Mouse (Mus musculus) cerebellum, adult 11-12 months (tissue): ENCODE measurements around the gene Lysmd3.
"Not testable (repeated sequence)": the region's sequence is repeated elsewhere in the genome, so short reads cannot be mapped to it uniquely, and the experiment has no call there.

Experiments
- DNase-seq: peaks from one replicate; pipeline ENCODE4 v3.0.0; 2022

The Lysmd3 gene

DNA sequence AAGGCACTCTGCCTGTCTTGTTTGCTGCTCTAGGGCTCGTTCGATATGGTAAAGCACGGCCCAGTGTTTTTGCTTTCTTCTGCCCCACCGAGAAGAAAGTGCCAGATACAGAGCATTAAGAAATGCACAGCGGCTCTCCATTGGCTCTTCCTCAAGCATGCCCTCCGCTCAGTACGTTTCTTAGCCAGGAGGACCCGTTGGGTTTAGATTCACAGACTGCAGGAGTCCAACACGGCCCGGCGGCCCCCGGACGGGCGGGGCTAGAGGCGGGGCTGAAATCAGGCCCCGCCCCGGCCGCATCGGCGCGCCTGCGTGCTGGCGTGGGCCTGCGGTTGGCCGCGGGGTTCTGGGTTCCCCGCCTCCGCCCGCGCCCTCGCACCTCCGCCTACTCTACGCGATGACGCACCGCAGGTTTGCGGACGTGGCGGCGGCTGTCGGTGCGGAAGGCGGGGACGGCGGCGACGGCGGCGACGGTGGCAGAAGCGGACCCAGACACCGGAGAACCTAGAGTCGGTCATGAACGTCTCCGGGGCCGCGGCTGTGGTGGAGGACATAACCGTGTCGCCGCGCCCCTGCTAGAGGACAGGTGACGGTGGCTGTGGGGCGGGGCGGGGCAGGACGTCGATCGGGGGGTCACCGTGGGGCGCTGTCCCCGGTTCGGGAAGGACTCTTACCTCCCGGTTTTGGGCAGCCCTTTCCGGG lies at the start of gene Lysmd3:
Lysmd3 (plus strand) TSS at position 313 of the 702 bp plus-strand sequence.
- peak; percentile 95 for DNase-seq

DNA sequence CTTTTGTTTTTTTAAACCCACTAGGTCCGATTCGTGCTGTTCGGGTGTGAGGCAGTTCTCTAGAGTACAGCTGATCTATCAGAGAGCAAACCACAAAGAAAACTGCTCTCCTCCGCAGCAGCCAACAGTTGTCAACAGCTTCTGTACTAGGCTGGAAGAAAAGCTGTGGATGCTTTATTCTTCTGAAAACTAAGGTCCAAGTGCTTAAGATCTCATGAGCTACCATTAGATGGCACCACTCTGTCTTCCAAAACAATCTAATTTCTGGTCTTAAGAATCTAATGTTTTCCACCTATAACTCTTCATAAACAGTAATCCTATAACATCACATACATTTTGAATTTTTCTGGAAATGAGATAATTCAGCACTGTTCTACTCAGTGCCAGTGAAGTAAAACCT lies 47.1 kb upstream of the Lysmd3 start:
- DNase-seq, result no peak

DNA sequence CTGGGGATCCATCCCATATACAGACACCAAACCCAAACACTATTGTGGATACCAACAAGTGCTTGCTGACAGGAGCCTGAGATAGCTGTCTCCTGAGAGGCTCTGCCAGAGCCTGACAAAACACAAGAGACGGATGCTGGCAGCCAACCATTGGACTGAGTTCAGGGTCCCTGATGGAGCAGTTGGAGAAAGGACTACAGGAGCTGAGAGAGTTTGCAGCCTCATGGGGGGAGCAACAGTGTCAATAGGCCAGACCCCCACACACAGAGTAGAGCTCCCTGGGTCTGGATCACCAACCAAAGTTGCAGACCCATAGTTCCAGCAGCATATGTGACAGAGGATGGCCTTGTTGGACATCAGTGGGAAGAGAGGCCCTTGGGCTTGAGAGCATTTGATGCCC lies 29.6 kb upstream of the Lysmd3 start:
- not testable (repeated sequence) for DNase-seq

DNA sequence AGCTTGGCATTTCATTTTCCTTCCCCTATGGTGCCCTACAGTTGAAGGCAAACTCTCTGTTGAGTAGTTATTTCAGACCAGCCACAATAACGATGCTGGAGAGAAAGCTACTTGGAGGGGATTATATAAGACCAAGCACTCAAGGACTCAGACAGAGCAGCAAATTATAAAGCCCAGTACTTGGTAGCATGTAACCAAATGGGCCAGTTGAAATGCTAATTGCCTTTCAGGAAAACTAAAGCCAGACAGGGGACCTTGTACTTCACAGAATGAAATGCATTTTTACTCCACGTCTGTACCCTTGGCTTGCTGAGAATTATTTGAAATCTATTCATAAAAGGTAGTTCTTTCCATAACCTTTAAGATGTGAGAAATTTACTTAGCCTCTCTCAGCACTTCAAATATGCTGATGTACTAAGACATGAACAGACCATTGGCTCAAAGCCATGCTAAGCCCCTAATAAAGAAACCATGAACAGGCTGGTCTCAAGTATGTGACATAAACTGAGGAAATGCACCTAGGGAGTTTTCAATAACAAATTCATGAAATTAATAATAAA lies 28.8 kb upstream of the Lysmd3 start:
- no peak for DNase-seq

DNA sequence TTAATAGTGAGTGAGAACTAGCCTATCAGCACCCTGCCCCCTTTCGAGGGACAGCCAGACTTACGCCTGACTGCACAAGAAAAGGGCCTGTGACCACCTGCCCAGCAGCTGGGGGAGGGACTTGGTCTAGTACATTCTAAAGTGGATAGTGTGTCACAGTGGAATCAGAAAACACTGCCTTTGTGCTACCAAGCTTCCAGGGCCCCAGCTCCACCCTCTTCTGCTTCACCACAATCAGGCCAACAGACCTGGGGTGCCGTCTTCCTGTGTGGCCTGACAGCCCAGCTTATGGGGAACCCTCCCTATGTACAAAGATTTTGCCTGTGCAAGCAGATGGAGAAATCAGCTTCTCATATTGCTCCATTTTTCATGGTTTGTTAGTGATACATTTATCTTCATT lies 28.1 kb upstream of the Lysmd3 start:
- DNase-seq, result no peak

DNA sequence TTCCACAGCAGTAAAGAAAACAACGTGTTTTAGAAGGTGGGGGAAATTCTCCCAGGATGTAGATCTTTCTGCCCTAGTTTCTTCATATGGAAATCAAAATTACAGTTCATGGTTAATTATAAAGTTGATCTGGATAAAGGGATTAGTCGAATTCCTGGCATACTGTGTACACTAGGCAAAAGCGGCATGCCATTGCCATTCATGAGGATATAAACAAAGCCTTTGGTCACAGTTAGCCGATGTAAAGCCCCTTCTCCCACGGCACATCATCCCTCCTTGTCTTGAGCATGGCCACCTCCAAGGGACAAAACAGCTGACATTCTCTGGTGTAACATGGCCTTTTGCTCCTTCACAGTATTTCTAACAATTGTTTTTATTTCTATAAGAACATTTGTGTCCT lies 26.9 kb upstream of the Lysmd3 start:
- DNase-seq, result no peak

DNA sequence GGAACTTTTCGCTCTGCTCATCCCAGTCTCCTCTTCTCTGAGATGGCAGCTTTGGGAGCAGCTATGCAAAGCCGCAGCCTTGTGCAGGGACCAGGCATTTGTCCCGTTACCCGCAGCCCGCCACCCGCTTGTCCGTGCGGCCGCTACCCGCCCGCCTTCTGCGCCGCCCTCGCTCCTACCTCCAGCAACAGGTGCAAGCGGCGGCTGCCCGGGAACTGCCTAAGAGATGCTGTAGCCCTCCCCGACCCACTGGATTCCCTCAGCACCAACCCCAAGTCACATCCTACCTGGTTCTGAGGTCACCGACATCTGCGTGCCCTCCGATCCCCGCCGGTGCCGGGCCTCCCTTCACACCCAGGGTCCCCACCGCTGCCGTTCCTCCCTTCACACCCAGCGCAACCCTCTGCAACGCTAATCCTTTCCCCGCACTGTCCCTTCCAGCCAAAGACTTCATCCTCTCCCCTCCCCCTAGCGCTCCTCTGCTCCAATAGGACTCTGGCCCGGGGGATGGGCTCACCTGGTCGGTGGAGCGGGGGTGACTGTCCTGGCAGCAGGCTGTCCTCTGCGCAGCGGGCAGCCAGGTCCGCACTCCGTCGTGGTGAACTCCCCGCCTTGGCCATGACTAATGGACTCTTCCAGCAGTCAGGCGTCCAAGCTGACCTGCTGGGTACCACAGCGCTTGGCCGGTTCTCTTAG lies 24.6 kb upstream of the Lysmd3 start, which contains the start of gene Adgrv1:
Adgrv1 (minus strand) TSS at position 435 of the 696 bp plus-strand sequence.
- DNase-seq, result peak; percentile 84

DNA sequence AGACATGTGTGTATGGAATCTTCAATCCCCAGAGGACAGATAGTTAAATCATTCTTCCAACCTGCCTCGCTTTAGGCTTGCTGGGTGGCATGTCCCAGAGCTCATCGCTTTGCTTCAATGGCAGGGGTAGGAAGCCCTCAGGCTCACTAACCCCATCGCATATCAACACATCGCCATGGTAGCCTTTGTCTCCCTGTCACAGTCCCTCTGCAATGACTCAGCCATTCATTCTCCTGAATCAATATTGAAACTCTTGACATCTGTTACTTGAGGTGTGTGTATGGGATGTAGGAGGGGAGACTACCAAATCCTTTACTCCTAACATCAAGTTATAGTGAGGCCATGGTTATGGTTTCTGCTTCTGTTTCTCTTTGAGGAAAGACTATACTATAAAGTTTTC lies 17.8 kb upstream of the Lysmd3 start:
- no peak for DNase-seq

DNA sequence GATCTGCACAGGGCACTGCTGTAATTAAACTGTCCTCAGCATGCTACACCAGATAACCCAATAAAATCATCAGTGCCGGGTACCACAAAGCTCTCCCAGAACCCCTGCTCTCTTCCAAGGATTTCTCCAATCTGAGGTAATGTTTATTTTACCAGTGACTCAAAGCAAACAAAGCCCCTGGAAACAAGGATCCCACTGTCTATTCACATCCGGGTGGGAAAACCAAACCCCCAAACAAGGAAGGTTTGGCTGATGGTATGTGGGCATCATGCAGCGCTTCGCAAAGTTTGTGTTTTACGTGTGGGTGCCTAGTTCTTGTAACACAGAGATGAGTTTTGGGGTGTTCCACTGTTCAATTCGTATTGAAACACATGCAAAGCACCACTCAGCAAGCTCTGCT lies 16.6 kb upstream of the Lysmd3 start:
- no peak for DNase-seq

DNA sequence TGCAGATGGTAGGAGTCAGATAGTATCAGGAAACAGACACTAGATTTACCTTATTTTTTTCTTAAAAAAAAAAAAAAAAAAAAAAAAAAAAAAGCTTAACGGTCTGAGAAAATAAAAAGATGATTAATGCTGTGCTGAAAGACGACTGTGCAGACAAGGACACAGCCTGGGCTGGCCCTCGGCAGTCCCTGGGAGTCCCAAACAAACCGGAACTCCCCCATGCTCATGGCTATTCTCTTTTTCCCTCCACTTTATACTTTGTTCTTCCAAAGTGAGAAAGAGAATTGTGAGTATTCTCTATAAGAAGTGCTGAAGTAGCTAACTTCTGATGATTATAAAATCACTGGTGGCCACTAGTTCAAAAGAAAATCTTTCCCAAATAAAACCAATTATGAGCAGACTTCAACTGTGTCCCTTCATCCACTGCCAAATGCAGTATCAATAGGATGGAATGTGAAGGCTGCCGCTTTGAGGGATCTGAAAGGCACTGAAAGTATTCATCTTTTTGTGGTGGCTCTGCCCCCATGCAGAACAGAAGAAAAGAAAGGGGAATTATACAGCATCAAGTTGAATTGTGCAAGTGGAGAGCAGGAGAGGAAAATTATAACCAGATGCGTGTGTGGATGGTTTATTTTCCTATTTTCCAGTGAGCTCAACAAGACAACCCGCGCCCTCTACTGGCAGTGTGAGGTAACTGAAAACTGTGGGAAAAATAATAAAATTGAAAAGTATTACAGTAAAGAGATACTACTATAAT lies 16.0 kb upstream of the Lysmd3 start:
- no peak for DNase-seq

DNA sequence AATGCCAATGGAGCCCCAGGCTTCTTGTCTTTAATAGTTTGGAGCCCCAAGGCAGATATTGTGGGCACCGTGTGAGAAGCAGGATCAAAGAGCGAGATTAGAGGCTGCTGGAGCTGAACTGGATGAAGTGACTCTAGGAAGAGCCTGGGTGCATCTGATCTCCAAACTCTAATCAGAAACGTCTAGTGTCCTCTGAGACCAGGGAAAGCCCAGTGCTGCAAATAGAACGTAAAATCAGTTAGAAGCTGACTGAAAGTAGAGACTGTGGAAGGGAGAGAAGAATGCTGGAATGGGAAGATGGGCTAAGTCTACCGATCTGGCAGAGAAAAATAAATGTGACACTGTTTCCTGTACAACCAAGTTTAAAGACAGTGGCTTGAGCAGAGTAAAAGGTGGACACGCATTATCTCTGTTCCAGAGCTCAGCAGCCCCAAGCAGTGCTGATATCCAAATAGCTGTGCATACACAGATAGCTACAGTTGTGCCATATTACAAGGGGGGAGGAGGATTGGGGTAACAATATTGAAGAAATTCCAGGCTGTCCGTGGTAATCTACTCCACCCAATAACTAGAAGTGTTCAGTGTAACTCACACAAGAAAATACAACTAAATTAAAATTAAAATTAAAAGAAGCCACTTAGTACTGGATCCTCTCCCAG lies 14.8 kb upstream of the Lysmd3 start:
- no peak for DNase-seq

DNA sequence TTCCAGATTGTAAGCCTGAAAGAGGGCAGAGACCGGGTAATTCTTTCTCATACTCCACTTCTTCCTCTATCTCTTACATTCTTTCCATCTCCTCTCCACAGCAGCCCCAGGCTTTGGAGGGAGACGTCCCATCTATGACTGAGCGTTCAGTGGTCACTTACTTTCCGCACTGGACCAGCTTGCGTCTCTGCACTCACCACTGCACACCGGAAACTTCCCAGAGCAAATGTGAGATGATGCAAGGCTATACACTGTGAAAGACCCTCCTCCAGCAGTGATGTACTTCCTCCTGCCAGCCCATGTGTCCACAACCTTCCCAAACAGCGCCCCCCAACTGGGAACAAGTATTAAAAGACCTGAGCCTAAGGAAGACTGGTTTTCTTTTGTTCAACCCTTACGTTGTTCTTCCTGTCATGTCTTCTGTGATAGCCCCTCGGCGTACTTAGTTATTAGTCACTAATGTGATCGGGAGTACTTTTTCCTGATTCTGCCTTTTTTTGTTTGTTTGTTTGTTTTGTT lies 13.4 kb upstream of the Lysmd3 start:
- no peak for DNase-seq

DNA sequence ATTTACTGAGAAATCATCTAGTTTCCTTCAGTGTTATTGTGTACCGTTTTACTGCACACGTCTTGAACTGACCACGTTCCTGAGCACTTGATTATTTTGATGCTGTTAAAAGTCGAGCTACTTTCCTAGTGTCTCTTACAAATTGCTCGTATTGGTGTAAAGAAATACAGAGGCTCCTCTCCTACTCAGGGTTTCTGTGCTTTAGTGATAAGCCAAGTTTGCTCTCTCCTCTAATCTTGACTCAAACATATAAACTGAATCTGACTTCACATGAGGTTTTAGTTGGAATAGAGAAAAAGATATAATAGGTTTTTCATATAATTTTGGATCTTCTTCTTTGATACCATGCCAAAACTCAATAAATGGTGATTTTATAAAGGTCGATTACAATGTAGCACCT lies 11.1 kb upstream of the Lysmd3 start:
- no peak for DNase-seq

DNA sequence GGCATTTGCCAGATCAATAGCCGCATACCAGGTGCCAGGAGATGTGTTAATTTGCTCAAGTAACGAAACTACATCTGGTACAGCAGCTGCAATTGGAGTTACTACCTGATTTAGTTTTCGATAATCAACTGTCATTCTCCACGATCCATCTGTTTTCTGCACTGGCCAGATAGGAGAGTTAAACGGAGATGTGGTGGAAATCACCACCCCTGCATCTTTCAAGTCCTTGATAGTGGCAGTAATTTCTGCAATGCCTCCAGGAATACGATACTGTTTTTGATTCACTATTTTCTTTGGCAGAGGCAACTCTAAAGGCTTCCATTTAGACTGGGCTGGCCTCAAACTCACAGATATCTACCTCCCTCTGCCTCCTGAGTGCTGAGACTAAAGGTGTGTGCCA lies 7.1 kb upstream of the Lysmd3 start:
- not testable (repeated sequence) for DNase-seq

DNA sequence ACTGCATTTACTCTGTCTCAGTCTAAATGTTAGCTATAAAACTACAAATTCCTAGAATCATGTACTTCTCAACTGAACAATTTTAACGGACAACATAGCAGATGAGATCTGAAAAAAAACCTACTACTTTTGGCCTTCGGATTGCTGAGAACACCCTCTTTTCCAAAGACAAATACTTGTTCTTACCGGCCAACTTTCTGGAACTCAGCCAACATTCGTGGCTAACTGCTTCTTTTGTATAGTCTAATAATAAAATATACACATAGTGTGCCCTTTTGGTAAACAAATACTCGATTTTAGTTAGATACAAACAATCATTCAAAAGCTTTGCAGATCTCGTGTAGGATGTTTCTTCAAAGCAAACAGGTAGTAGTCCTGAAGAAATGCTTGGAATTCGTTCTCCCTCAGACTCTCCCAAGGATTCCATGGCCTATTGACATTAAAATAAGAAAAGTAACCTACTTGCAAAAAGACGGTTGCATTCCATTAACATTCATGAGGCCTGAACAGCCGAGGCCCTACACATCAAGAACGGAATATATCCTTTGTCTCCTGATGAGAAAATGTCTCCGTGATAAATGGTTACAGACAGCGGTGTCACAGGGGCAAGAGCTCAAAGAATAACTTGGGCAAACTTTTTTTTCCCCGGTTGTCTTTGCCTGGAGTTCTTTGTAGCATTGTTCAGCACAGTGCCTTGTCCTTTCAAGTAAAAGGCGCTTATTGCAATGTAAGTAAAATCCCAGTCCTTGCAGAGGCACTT lies 1.2 kb upstream of the Lysmd3 start:
- no peak for DNase-seq

DNA sequence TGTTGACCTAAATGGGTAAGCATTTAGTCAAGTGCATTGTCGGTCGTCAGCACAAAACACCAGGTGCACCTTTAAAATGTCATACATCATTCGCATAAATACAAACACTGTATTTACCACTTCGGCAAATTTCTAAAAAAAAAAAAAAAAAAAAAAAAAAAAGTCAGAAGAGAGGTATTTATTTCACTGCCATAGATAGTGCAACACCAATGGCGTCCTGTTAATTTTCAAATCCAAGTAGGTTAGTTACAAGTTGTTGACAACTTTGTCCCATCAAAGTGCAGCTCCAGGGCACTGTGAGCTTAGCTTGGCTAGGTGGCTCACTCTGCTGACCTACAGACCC lies 484 bp upstream of the Lysmd3 start:
- no peak for DNase-seq

DNA sequence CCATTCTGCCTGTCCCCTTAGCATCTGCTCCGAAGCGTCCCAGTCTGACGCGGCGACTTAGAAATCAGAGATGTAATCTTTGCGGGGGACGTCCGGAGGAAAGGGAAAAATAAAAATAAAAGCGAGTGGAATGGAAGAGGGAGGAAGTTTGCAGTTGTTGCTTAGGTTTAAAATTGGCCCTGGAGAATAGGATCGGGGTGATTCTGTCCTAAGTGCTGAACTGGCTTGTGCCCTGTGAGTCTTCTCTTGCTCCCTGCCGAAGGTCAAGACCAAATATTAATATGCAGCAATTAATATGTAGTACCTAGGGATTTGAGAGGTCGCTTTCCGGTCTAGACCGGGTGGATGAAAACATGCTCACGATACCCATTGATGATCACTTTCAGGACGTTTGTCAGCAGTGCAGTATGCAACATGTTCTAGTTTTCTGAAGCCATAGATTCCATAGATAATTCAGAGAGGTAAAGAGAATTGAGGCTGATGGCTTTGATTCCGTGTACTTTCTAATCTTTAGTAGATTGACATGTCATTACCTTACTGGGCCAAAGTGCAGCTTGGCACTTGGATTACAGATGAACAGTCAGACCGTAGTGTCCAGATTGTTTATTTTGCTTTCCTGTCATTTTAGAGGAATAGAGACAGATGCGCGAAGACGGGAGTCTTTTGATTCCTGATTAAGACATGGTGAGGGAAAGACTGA lies 740 bp downstream of the Lysmd3 start:
- no peak for DNase-seq

DNA sequence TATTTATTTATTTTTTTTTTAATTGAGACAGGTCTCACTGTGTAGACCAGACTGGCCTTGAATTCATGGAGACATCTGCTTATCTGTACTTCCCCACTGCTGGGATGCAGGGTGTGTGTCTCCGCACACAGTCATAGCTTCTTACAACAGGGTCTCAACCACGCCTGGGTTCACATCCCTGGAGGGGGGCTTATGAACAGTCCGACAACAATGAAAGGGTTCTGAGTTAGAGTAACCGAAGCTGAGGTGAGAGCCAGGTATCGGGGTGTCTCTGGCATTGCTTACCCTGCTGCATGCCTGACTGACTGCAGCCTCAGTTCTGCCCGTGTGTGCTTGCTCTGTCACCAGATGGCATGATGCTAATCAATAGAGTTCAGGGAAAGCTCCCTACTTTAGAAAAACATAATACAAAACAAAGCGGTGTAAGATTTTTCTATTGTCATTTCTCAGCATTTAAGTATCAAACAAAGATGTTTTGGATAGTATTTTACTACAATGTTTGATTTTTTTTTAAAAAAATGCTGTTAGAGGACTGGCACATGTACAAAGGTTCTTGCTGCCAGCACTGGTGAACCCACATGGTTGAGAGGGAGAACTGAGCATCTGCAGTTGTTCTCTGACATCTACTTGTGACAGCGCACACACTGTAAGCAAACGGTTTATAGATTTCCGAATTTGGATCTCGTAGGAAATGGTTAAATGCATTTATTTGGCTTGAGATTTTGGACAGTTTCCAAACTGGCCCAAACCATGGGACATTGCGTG lies 6.3 kb downstream of the Lysmd3 start:
- DNase-seq, result peak; percentile 39

DNA sequence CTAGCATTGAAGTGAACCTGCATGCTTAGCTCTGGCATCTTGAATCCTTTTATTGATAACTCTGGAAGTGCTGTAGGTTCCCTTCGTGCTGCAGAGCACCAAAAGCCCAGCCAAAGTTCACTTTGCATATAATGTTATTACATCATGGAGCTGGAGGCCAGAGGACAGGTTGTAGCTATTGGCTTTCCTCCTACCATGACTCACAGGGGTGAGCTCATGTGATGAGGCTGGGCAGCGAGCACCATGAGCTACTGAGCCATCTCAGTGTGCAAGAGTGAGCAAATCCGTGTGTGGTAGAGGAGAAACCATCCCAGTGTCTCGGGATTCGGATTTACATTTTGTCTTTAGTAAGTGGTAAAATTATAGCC lies 6.9 kb downstream of the Lysmd3 start:
- DNase-seq, result peak; percentile 63

DNA sequence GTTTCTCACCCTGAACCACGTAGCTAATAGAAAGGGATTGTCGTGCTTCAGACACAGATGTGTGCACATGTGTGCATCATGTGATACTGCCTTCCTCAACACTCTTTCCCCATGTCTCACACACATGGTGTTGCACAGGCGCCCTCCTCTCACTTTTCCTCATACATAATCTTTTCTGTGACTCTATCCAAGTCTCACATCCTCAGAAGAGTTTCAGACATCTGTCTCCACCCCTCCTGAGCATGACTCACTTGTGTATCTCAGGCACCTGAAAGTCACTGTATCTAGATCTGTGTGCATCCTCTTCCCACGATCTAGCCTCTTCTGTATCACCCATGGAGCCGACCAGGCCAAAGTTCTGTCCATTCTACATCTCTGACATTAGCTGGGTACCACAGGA lies 10.2 kb downstream of the Lysmd3 start:
- no peak for DNase-seq

DNA sequence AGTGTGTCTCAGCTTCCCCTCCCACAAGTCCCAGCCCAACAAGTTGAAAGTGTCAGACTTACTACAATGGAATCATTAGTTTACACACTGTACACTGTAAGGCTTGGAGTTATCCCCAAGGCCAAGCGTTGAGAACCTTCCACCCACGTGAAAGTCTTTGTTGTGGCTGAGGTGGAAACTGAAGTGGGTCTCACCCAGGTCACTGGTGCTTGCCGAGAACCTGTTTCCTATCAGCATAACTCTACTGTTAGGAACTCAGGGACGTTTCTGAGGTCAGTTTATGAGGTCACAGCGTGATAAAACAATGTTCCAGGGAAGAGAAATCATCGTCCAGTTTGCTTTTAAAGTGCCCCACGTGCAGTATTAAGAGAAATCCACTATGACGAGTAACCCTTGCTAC lies 17.9 kb downstream of the Lysmd3 start:
- no peak for DNase-seq
